Mouse (Mus musculus) telencephalon, adult 2 months (tissue): ENCODE data around the gene Ssu72.
A peak's percentile ranks its signal among the peaks of the same experiment; 100 is the strongest.

Experiments used
- DNase-seq: peaks from one replicate; pipeline ENCODE4 v3.0.0-alpha.2; 2011; ENCODE audit warnings: low read depth, low spot score

The Ssu72 gene

GRCm38 (mm10) chr4:155746575-155747490, 42.2 kb downstream of the Ssu72 start:
- DNase-seq = no peak

GRCm38 (mm10) chr4:155757011-155757410, 52.4 kb downstream of the Ssu72 start:
- no peak for DNase-seq

- no peak for DNase-seq
These were observed 55.4 kb downstream of the Ssu72 start for GRCm38 (mm10) chr4:155759862-155760612.

GRCm38 (mm10) chr4:155760613-155761355, 56.2 kb downstream of the Ssu72 start, which contains the start of gene Atad3a:
Atad3a (minus strand) TSS chr4:155761093.
- DNase-seq = peak; percentile 96

- no peak for DNase-seq
These were observed 56.9 kb downstream of the Ssu72 start for GRCm38 (mm10) chr4:155761356-155762099.

GRCm38 (mm10) chr4:155762357-155762756, 57.8 kb downstream of the Ssu72 start:
- DNase-seq = no peak

GRCm38 (mm10) chr4:155769496-155769879, 64.9 kb downstream of the Ssu72 start:
- DNase-seq = no peak

GRCm38 (mm10) chr4:155769880-155770512, 65.4 kb downstream of the Ssu72 start:
- no peak for DNase-seq

- DNase-seq = no peak
These were observed 66.0 kb downstream of the Ssu72 start for GRCm38 (mm10) chr4:155770626-155771025.

- DNase-seq = no peak
These were observed 67.1 kb downstream of the Ssu72 start for GRCm38 (mm10) chr4:155771706-155772105.

- no peak for DNase-seq
These were observed 68.2 kb downstream of the Ssu72 start for GRCm38 (mm10) chr4:155772786-155773185.

- DNase-seq = no peak
These were observed 68.9 kb downstream of the Ssu72 start for GRCm38 (mm10) chr4:155773335-155774078.

GRCm38 (mm10) chr4:155774280-155774754, 69.7 kb downstream of the Ssu72 start, which contains the start of gene Vwa1:
Vwa1 (minus strand) TSS chr4:155774698.
- peak; percentile 84 for DNase-seq

GRCm38 (mm10) chr4:155774971-155775740, 70.6 kb downstream of the Ssu72 start:
- no peak for DNase-seq

- DNase-seq = no peak
These were observed 71.3 kb downstream of the Ssu72 start for GRCm38 (mm10) chr4:155775855-155776254.

- peak; percentile 53 for DNase-seq
These were observed 72.2 kb downstream of the Ssu72 start for GRCm38 (mm10) chr4:155776704-155777335.

- no peak for DNase-seq
These were observed 73.2 kb downstream of the Ssu72 start for GRCm38 (mm10) chr4:155777816-155778215.

- no peak for DNase-seq
These were observed 74.9 kb downstream of the Ssu72 start for GRCm38 (mm10) chr4:155779498-155779897.
